Mouse (Mus musculus): ENCODE results near the gene Enoph1. TPM values are rescaled to one million over a fixed set of nuclear protein-coding genes. Genes with fewer than 3 reads are reported as not detected.

The Enoph1 gene
- polyA plus RNA-seq, 1 experiment = 78.2 TPM

GRCm38 (mm10) chr5:100085097-100085496 lies 45.3 kb downstream of the Enoph1 start:
- Histone ChIP-seq H3K4me3 (ENCODE audit: insufficient read depth, low read length) (no peak overlapping the region), H3K27ac (ENCODE audit: insufficient read depth, low read length) (0 out of 2 replicates have a peak overlapping the region, but pooled peaks have one; percentile 9), H3K4me1 (ENCODE audit: control insufficient read depth, insufficient read depth, low read length) (peaks cover 3% of the 10 kb centered on the region)
- TF ChIP-seq POLR2A (IDR thresholded peaks at IDR 0.05; ENCODE audit: extremely low read depth, insufficient read depth, low read length) = no peak
- TF ChIP-seq CTCF (IDR thresholded peaks at IDR 0.05; ENCODE audit: extremely low read depth, insufficient read depth, low read length) = no peak

- no peak overlapping the region for H3K27ac ChIP-seq (ENCODE audit: insufficient read depth, low read length)
- TF ChIP-seq CTCF (IDR thresholded peaks at IDR 0.05; ENCODE audit: extremely low read depth, insufficient read depth, low read length) = no peak
- no peak for TF ChIP-seq POLR2A (IDR thresholded peaks at IDR 0.05; ENCODE audit: extremely low read depth, insufficient read depth, low read length)
Measured at GRCm38 (mm10) chr5:100090515-100091262, 50.9 kb downstream of the Enoph1 start.

DNA sequence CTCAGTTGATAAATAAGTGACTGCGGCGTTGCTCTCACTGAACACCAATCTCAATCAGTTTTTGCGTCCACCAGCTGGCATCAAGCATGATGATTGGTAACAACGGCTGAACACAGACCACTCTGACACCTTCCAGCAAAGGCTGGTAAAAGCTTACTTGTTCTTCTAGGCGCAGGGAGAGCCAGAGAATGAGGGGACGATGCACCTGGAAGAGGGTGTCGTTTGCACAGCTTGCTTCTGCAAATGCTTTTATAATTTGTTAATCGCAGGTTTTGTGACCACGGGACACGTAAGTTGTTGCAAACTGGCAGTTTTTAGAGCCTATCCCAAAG lies 51.4 kb downstream of the Enoph1 start:
- TF ChIP-seq POLR2A (IDR thresholded peaks at IDR 0.05; ENCODE audit: extremely low read depth, insufficient read depth, low read length) (no peak), CTCF (IDR thresholded peaks at IDR 0.05; ENCODE audit: extremely low read depth, insufficient read depth, low read length) (no peak)
- Histone ChIP-seq H3K4me3 (ENCODE audit: insufficient read depth, low read length) (no peak overlapping the region), H3K4me1 (ENCODE audit: control insufficient read depth, insufficient read depth, low read length) (no peaks in the 10 kb centered on the region), H3K27ac (ENCODE audit: insufficient read depth, low read length) (no peak overlapping the region)

More at GRCm38 (mm10) chr5:100090515-100091262, 50.9 kb downstream of the Enoph1 start:
- Histone ChIP-seq H3K4me1 (ENCODE audit: control insufficient read depth, insufficient read depth, low read length) (no peaks in the 10 kb centered on the region), H3K4me3 (ENCODE audit: insufficient read depth, low read length) (no peak overlapping the region)

- H3K4me3 ChIP-seq (ENCODE audit: insufficient read depth, low read length) = no peak overlapping the region
- TF ChIP-seq CTCF (IDR thresholded peaks at IDR 0.05; ENCODE audit: extremely low read depth, insufficient read depth, low read length) = no peak
- no peak overlapping the region for H3K27ac ChIP-seq (ENCODE audit: insufficient read depth, low read length)
- H3K4me1 ChIP-seq (ENCODE audit: control insufficient read depth, insufficient read depth, low read length) = no peaks in the 10 kb centered on the region
Measured at GRCm38 (mm10) chr5:100091602-100092001, 51.8 kb downstream of the Enoph1 start.

GRCm38 (mm10) chr5:100096955-100097354 lies 57.2 kb downstream of the Enoph1 start:
- Histone ChIP-seq H3K27ac (ENCODE audit: insufficient read depth, low read length) (no peak overlapping the region), H3K4me1 (ENCODE audit: control insufficient read depth, insufficient read depth, low read length) (no peaks in the 10 kb centered on the region), H3K4me3 (ENCODE audit: insufficient read depth, low read length) (no peak overlapping the region)
- TF ChIP-seq POLR2A (IDR thresholded peaks at IDR 0.05; ENCODE audit: extremely low read depth, insufficient read depth, low read length) (no peak), CTCF (IDR thresholded peaks at IDR 0.05; ENCODE audit: extremely low read depth, insufficient read depth, low read length) (no peak)

GRCm38 (mm10) chr5:100097967-100098366 lies 58.2 kb downstream of the Enoph1 start:
- H3K4me3 ChIP-seq (ENCODE audit: insufficient read depth, low read length) = no peak overlapping the region
- no peaks in the 10 kb centered on the region for H3K4me1 ChIP-seq (ENCODE audit: control insufficient read depth, insufficient read depth, low read length)
- no peak overlapping the region for H3K27ac ChIP-seq (ENCODE audit: insufficient read depth, low read length)
- TF ChIP-seq POLR2A (IDR thresholded peaks at IDR 0.05; ENCODE audit: extremely low read depth, insufficient read depth, low read length) (no peak), CTCF (IDR thresholded peaks at IDR 0.05; ENCODE audit: extremely low read depth, insufficient read depth, low read length) (no peak)

DNA sequence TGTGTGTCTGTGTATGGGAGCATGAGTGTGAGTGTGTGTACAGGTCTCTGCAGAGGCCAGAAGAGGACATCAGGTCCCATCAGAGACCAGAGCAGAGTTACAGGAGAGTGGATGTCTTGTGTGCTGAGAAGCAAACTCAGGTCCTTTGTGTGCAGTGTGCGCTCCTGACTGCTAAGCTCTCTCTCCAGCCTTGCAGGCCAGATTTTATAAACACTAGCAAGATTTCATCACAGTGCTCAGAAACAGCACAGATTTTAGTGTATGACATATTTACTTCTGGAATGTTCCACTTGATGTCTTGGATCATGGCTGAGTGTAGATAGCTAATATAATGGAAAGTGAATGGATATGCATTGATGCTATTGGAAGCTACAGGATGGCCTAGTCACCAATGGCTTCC lies 62.6 kb downstream of the Enoph1 start:
- Histone ChIP-seq H3K27ac (ENCODE audit: insufficient read depth, low read length) (no peak overlapping the region), H3K4me3 (ENCODE audit: insufficient read depth, low read length) (no peak overlapping the region), H3K4me1 (ENCODE audit: control insufficient read depth, insufficient read depth, low read length) (no peaks in the 10 kb centered on the region)
- no peak for TF ChIP-seq POLR2A (IDR thresholded peaks at IDR 0.05; ENCODE audit: extremely low read depth, insufficient read depth, low read length)
- no peak for TF ChIP-seq CTCF (IDR thresholded peaks at IDR 0.05; ENCODE audit: extremely low read depth, insufficient read depth, low read length)

DNA sequence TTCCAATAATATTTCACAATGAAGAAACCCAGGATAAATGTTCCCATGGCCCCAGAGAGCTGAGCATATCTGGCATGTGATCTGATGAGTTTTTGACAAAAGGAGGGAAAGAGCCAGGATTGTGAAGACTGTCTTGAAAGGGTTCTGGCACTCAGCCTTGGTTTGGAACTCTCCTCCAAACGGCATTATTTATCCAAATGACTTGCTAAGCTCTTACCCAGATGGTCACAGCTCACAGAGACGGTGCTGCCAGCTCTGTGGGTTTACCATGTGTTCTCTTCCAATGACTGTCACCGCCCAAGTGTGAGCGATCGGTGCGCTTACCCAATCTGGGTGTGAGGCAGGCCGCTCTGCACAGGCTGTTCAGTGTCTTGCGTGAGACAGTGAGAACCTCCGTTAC lies 69.1 kb downstream of the Enoph1 start:
- TF ChIP-seq POLR2A (IDR thresholded peaks at IDR 0.05; ENCODE audit: extremely low read depth, insufficient read depth, low read length) (no peak), CTCF (IDR thresholded peaks at IDR 0.05; ENCODE audit: extremely low read depth, insufficient read depth, low read length) (no peak)
- Histone ChIP-seq H3K27ac (ENCODE audit: insufficient read depth, low read length) (no peak overlapping the region), H3K4me3 (ENCODE audit: insufficient read depth, low read length) (no peak overlapping the region), H3K4me1 (ENCODE audit: control insufficient read depth, insufficient read depth, low read length) (no peaks in the 10 kb centered on the region)

DNA sequence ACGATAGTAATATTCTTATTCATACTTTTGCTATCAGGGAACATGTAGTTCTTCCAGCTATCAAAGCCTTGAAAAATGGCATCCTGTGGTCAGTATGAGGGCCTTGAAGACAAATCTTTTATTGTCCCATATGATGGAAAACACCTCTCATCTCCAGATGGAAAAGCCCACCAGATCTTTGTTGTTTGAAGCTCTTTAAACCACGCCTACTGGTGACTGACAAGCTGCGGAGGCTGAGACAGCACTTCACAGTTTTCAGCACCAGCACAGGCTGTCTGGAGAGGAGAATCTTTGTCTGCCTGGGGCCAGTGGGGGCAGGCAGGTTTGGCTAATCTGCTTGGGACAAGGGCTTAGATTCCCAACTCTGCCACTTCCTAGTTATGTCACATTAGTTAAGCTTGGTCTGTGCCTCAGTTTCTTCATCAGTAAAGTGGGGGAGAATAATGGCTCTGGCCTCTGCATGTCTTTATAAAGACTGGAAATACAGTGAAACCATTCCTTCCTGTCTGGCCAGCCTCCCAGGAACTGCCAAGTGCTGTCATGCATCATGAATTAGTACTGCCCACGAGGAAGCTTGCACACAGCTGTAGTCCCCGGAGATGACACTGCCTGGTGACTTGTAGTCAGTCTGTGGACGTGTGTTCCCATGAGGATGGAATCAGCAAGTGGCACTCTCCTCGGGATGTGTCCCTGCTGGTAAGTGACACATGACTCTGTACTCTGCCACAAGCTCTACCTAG lies 69.9 kb downstream of the Enoph1 start:
- Histone ChIP-seq H3K4me1 (ENCODE audit: control insufficient read depth, insufficient read depth, low read length) (no peaks in the 10 kb centered on the region), H3K27ac (ENCODE audit: insufficient read depth, low read length) (no peak overlapping the region), H3K4me3 (ENCODE audit: insufficient read depth, low read length) (no peak overlapping the region)
- TF ChIP-seq CTCF (IDR thresholded peaks at IDR 0.05; ENCODE audit: extremely low read depth, insufficient read depth, low read length) (no peak), POLR2A (IDR thresholded peaks at IDR 0.05; ENCODE audit: extremely low read depth, insufficient read depth, low read length) (no peak)

DNA sequence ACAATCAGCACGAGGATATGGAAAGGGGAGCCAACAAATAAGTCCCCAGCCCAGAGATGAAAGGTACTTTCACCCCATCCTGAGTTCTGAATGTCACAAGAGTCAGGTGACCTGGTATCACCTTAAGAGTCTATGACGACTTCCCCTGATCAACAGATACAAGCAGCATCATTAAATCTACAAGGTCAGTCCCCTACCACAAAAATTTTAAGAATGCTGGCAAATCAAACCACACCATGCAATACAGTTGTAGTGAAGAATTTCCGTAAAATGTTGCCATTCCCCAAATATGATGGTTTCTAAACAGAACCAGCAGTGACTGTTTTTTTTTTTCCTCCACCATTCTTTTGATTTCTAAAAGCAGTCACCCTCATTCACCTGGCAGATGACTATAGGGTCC lies 70.8 kb downstream of the Enoph1 start:
- no peak overlapping the region for H3K4me3 ChIP-seq (ENCODE audit: insufficient read depth, low read length)
- TF ChIP-seq CTCF (IDR thresholded peaks at IDR 0.05; ENCODE audit: extremely low read depth, insufficient read depth, low read length) (no peak), POLR2A (IDR thresholded peaks at IDR 0.05; ENCODE audit: extremely low read depth, insufficient read depth, low read length) (no peak)
- no peaks in the 10 kb centered on the region for H3K4me1 ChIP-seq (ENCODE audit: control insufficient read depth, insufficient read depth, low read length)
- no peak overlapping the region for H3K27ac ChIP-seq (ENCODE audit: insufficient read depth, low read length)
